Mouse (Mus musculus) kidney, postnatal 36 days (tissue): ENCODE data around the gene Aco2.

Experiments
- DNase-seq, 2 experiments: peaks; one replicate each; pipeline ENCODE4 v3.0.0; 2021 to 2022; ENCODE audit warnings: mixed read lengths in 2 of 2

Aco2 gene

GRCm38 (mm10) chr15:81920546-81921217 is 48.6 kb downstream of the Aco2 start:
- no peak for DNase-seq

GRCm38 (mm10) chr15:81921255-81921654 is 49.1 kb downstream of the Aco2 start:
- DNase-seq: no peak

GRCm38 (mm10) chr15:81924933-81925332 is 52.8 kb downstream of the Aco2 start:
- DNase-seq: no peak

- DNase-seq: peak; percentile 98
These were observed 53.8 kb downstream of the Aco2 start, which contains the start of gene Polr3h for GRCm38 (mm10) chr15:81925760-81926445. Gene Polr3h, minus strand, starts transcription at chr15:81926240.

GRCm38 (mm10) chr15:81926446-81926822 is 54.3 kb downstream of the Aco2 start:
- DNase-seq: no peak

GRCm38 (mm10) chr15:81927741-81928140 is 55.6 kb downstream of the Aco2 start:
- DNase-seq: peak; percentile 91 to 92

GRCm38 (mm10) chr15:81928277-81928676 is 56.2 kb downstream of the Aco2 start:
- DNase-seq: peak; percentile 80 to 86

- DNase-seq: peak in 1 of 2 experiments; percentile 23
These were observed 60.9 kb downstream of the Aco2 start for GRCm38 (mm10) chr15:81932951-81933470.

GRCm38 (mm10) chr15:81933986-81934385 is 61.9 kb downstream of the Aco2 start:
- DNase-seq: no peak

- no peak for DNase-seq
These were observed 63.9 kb downstream of the Aco2 start for GRCm38 (mm10) chr15:81935869-81936637.

GRCm38 (mm10) chr15:81936679-81937078 is 64.6 kb downstream of the Aco2 start, which contains the start of gene Csdc2:
Gene Csdc2, plus strand, starts transcription at chr15:81936759.
- peak; percentile 53 to 76 for DNase-seq

GRCm38 (mm10) chr15:81937098-81937972 is 65.2 kb downstream of the Aco2 start:
- DNase-seq: peak in 1 of 2 experiments; percentile 39

- DNase-seq: peak; percentile 30 to 77
These were observed 66.1 kb downstream of the Aco2 start for GRCm38 (mm10) chr15:81938246-81938645.

- DNase-seq: no peak
These were observed 67.1 kb downstream of the Aco2 start for GRCm38 (mm10) chr15:81939157-81939715.

- no peak for DNase-seq
These were observed 67.7 kb downstream of the Aco2 start for GRCm38 (mm10) chr15:81939774-81940173.

- DNase-seq: no peak
These were observed 68.1 kb downstream of the Aco2 start for GRCm38 (mm10) chr15:81940219-81940618.

- DNase-seq: no peak
These were observed 68.9 kb downstream of the Aco2 start for GRCm38 (mm10) chr15:81941010-81941409.

- DNase-seq: no peak
These were observed 71.2 kb downstream of the Aco2 start for GRCm38 (mm10) chr15:81943176-81943749.

- no peak for DNase-seq
These were observed 77.0 kb downstream of the Aco2 start for GRCm38 (mm10) chr15:81949076-81949475.

GRCm38 (mm10) chr15:81949476-81950131 is 77.5 kb downstream of the Aco2 start:
- peak; percentile 58 to 67 for DNase-seq

- DNase-seq: no peak
These were observed 78.6 kb downstream of the Aco2 start for GRCm38 (mm10) chr15:81950716-81951115.
